ENCODE assay signal across 8 mouse cellular contexts in genomic region chr12:108792546-108793452, GRCm38 (mm10). TPM values are rescaled to one million over a fixed set of nuclear protein-coding genes. Genes with fewer than 3 reads are reported as not detected.
A peak's percentile ranks its signal among the peaks of the same experiment; 100 is the strongest.
DNase-seq lines count a peak whose midpoint lies in the region; ATAC-seq and TF ChIP-seq lines count a peak whose summit lies in the region.

Yy1 (plus strand) TSS chr12:108792973.

- TF ChIP-seq POLR2A in CH12.LX (IDR thresholded peaks at IDR 0.05; ENCODE audit: low read depth, low read length): peak; percentile 80

- TF ChIP-seq CTCF in CH12.LX (conservative IDR thresholded peaks at IDR 0.05 in 1 of 2, IDR thresholded peaks at IDR 0.05 in 1 of 2; ENCODE audit: low read depth in 2 of 2, low read length in 2 of 2): no peak

- peaks cover 0 to 33% of the 10 kb centered on the region in 2 experiments for H3K36me3 ChIP-seq in CH12.LX (replicated peaks in 1 of 2; ENCODE audit: control insufficient read depth in 1 of 2, insufficient read depth in 1 of 2, low read length in 1 of 2)
- no peaks in the 10 kb centered on the region for H3K36me3 ChIP-seq in forebrain, embryonic 11.5 days (ENCODE audit: control insufficient read depth, insufficient read depth, low read length)
- H3K36me3 ChIP-seq in heart, embryonic 16.5 days (ENCODE audit: control insufficient read depth, insufficient read depth): peaks cover 3% of the 10 kb centered on the region; the same call in 1 of the 2 replicates
- peaks cover 7% of the 10 kb centered on the region for H3K36me3 ChIP-seq in liver, embryonic 15.5 days (replicated peaks)
- H3K36me3 ChIP-seq in neural tube, embryonic 12.5 days: no peaks in the 10 kb centered on the region

- ATAC-seq in forebrain, embryonic 11.5 days (replicated peaks; ENCODE audit: low FRiP score): peak; percentile 93
- ATAC-seq in heart, embryonic 16.5 days (replicated peaks; ENCODE audit: extremely low read depth, insufficient read depth, low FRiP score): peak; percentile 93
- ATAC-seq in liver, embryonic 15.5 days (ENCODE audit: insufficient read depth): peak; percentile 80
- peak; percentile 95 for ATAC-seq in neural tube, embryonic 12.5 days (ENCODE audit: low FRiP score, low read depth)

- H3K79me2 ChIP-seq in CH12.LX (replicated peaks; ENCODE audit: control insufficient read depth, extremely low read depth, insufficient read depth, poor library complexity, severe bottlenecking): peaks cover 76% of the 10 kb centered on the region

- peak; percentile 96 for DNase-seq in CH12.LX (ENCODE audit: extremely low read depth)
- DNase-seq in c-Kit-positive CD71-positive TER-119-negative erythroid progenitor cells, embryonic 14.5 days (ENCODE audit: low read depth): peak; percentile 95
- peak; percentile 100 for DNase-seq in forebrain, embryonic 11.5 days (ENCODE audit: low spot score)
- peak; percentile 98 to 99 for DNase-seq in kidney, postnatal 36 days
- DNase-seq in telencephalon, adult 2 months (ENCODE audit: low read depth, low spot score): peak; percentile 96

- peaks cover 2 to 43% of the 10 kb centered on the region in 2 experiments; a peak in 2 of 4 replicates for H3K4me1 ChIP-seq in CH12.LX (ENCODE audit: control insufficient read depth in 1 of 2, insufficient read depth in 2 of 2)
- peaks cover 6% of the 10 kb centered on the region; the same call in 1 of the 2 replicates for H3K4me1 ChIP-seq in forebrain, embryonic 11.5 days (replicated peaks; ENCODE audit: control insufficient read depth, insufficient read depth, low read length)
- H3K4me1 ChIP-seq in heart, embryonic 16.5 days (ENCODE audit: control insufficient read depth, insufficient read depth, low read length): peaks cover 19% of the 10 kb centered on the region
- peaks cover 57% of the 10 kb centered on the region for H3K4me1 ChIP-seq in liver, embryonic 15.5 days (replicated peaks)
- peaks cover 31% of the 10 kb centered on the region for H3K4me1 ChIP-seq in neural tube, embryonic 12.5 days

- no peak for TF ChIP-seq RAD21 in CH12.LX (IDR thresholded peaks at IDR 0.05; ENCODE audit: low read depth, low read length)

- H3K27me3 ChIP-seq in CH12.LX (replicated peaks): no peaks in the 10 kb centered on the region
- H3K27me3 ChIP-seq in forebrain, embryonic 11.5 days (ENCODE audit: control insufficient read depth, insufficient read depth, low read length): no peaks in the 10 kb centered on the region
- no peaks in the 10 kb centered on the region for H3K27me3 ChIP-seq in heart, embryonic 16.5 days (ENCODE audit: control insufficient read depth, insufficient read depth, low read length)
- H3K27me3 ChIP-seq in liver, embryonic 15.5 days: no peaks in the 10 kb centered on the region
- no peaks in the 10 kb centered on the region for H3K27me3 ChIP-seq in neural tube, embryonic 12.5 days (replicated peaks)

- H3K27ac ChIP-seq in CH12.LX (ENCODE audit: insufficient read depth, low read depth): peak within 1 kb of the TSS; percentile 94
- peak within 1 kb of the TSS; percentile 97 for H3K27ac ChIP-seq in forebrain, embryonic 11.5 days (ENCODE audit: low read depth, low read length)
- peak within 1 kb of the TSS; percentile 99 for H3K27ac ChIP-seq in heart, embryonic 16.5 days (ENCODE audit: low read length)
- H3K27ac ChIP-seq in liver, embryonic 15.5 days (replicated peaks): peak within 1 kb of the TSS; percentile 100
- peak within 1 kb of the TSS; percentile 96 for H3K27ac ChIP-seq in neural tube, embryonic 12.5 days

- dilution Hi-C loops in CH12.LX (cut with MboI; ENCODE audit: extremely low pct_ligation_motif_present, extremely low pct_unique_long_range_greater_than_20kb, low sequenced_read_pairs): no loop called here

- H3K9me3 ChIP-seq in CH12.LX (replicated peaks; ENCODE audit: low read length): peaks cover 2% of the 10 kb centered on the region
- H3K9me3 ChIP-seq in forebrain, embryonic 11.5 days (ENCODE audit: control insufficient read depth, low read length): no peaks in the 10 kb centered on the region
- no peaks in the 10 kb centered on the region for H3K9me3 ChIP-seq in heart, embryonic 16.5 days (replicated peaks; ENCODE audit: control insufficient read depth, low read length)
- no peaks in the 10 kb centered on the region for H3K9me3 ChIP-seq in liver, embryonic 15.5 days (replicated peaks)
- H3K9me3 ChIP-seq in neural tube, embryonic 12.5 days: no peaks in the 10 kb centered on the region

- under 1% methylated on average over 89 of the region's 127 CpGs for WGBS in forebrain, embryonic 11.5 days
- under 1% methylated on average over 83 of the region's 127 CpGs for WGBS in heart, embryonic 16.5 days
- under 1% methylated on average over 96 of the region's 127 CpGs for WGBS in liver, embryonic 15.5 days (ENCODE audit: insufficient replicate concordance)
- WGBS in neural tube, embryonic 12.5 days: under 1% methylated on average over 111 of the region's 127 CpGs

- no peak within 1 kb of the TSS for H3K4me2 ChIP-seq in CH12.LX (ENCODE audit: insufficient read depth, low read depth, poor library complexity, severe bottlenecking)
- H3K4me2 ChIP-seq in forebrain, embryonic 11.5 days (ENCODE audit: low read depth, low read length, severe bottlenecking): peak within 1 kb of the TSS; percentile 53
- H3K4me2 ChIP-seq in heart, embryonic 16.5 days (ENCODE audit: low read depth, low read length): peak within 1 kb of the TSS; percentile 65
- peak within 1 kb of the TSS; percentile 75 for H3K4me2 ChIP-seq in liver, embryonic 15.5 days
- H3K4me2 ChIP-seq in neural tube, embryonic 12.5 days (replicated peaks): peak within 1 kb of the TSS; percentile 65

- H3K4me3 ChIP-seq in CH12.LX (replicated peaks in 1 of 3; ENCODE audit: low read depth in 2 of 3, low read length in 2 of 3, poor library complexity in 1 of 3): peak within 1 kb of the TSS; percentile 97 to 100 (median 97)
- peak within 1 kb of the TSS; percentile 100 for H3K4me3 ChIP-seq in forebrain, embryonic 11.5 days (ENCODE audit: low read depth, low read length)
- H3K4me3 ChIP-seq in heart, embryonic 16.5 days (ENCODE audit: low read length): peak within 1 kb of the TSS; percentile 90
- peak within 1 kb of the TSS; percentile 95 for H3K4me3 ChIP-seq in liver, embryonic 15.5 days (replicated peaks)
- peak within 1 kb of the TSS; percentile 99 for H3K4me3 ChIP-seq in neural tube, embryonic 12.5 days

- peak within 1 kb of the TSS; percentile 93 for H3K9ac ChIP-seq in CH12.LX (ENCODE audit: insufficient read depth, low read depth)
- H3K9ac ChIP-seq in forebrain, embryonic 11.5 days (ENCODE audit: low read length): peak within 1 kb of the TSS; percentile 89
- H3K9ac ChIP-seq in heart, embryonic 16.5 days (ENCODE audit: low read length): peak within 1 kb of the TSS; percentile 93
- H3K9ac ChIP-seq in liver, embryonic 15.5 days: peak within 1 kb of the TSS; percentile 91
- H3K9ac ChIP-seq in neural tube, embryonic 12.5 days: peak within 1 kb of the TSS; percentile 96

- in situ Hi-C loops in CH12.LX (cut with MboI; ENCODE audit: low pct_ligation_motif_present, low pct_unique_long_range_greater_than_20kb, low sequenced_read_pairs): no loop called here

- no peak for TF ChIP-seq EP300 in CH12.LX (IDR thresholded peaks at IDR 0.05; ENCODE audit: low read length)

TF ChIP-seq in CH12.LX, 34 proteins besides CTCF, POLR2A, EP300 and RAD21 (continues in another document):
- TF ChIP-seq NELFE (IDR thresholded peaks at IDR 0.05; ENCODE audit: low read depth, low read length) (no peak; the same call in none of the 2 replicates), USF2 (conservative IDR thresholded peaks at IDR 0.05; ENCODE audit: low read depth, low read length) (no peak), MYC (IDR thresholded peaks at IDR 0.05; ENCODE audit: low read depth, low read length) (no peak), E2F4 (IDR thresholded peaks at IDR 0.05; ENCODE audit: insufficient replicate concordance, low read depth, low read length) (no peak), ELF1 (IDR thresholded peaks at IDR 0.05; ENCODE audit: low read depth, low read length) (peak; percentile 81), ZNF384 (IDR thresholded peaks at IDR 0.05; ENCODE audit: low read depth, low read length) (no peak), RCOR1 (conservative IDR thresholded peaks at IDR 0.05; ENCODE audit: low read depth, low read length) (peak; percentile 83), ZKSCAN1 (IDR thresholded peaks at IDR 0.05; ENCODE audit: borderline replicate concordance, low read depth, low read length) (no peak), GABPA (IDR thresholded peaks at IDR 0.05; ENCODE audit: insufficient replicate concordance, low read depth, low read length) (no peak; the same call in 1 of the 2 replicates), IRF4 (IDR thresholded peaks at IDR 0.05; ENCODE audit: low read depth, low read length) (no peak; the same call in 1 of the 2 replicates), SIN3A (IDR thresholded peaks at IDR 0.05; ENCODE audit: low read length) (peak; percentile 84; the same call in 1 of the 2 replicates), HCFC1 (IDR thresholded peaks at IDR 0.05; ENCODE audit: low read depth, low read length) (peak; percentile 68), USF1 (IDR thresholded peaks at IDR 0.05; ENCODE audit: low read depth, low read length) (no peak; the same call in 1 of the 2 replicates), KAT2A (IDR thresholded peaks at IDR 0.05; ENCODE audit: insufficient replicate concordance, low read length) (peak; percentile 70; the same call in 1 of the 2 replicates), BHLHE40 (IDR thresholded peaks at IDR 0.05; ENCODE audit: low read depth, low read length) (no peak), TCF12 (IDR thresholded peaks at IDR 0.05; ENCODE audit: low read depth, low read length) (peak; percentile 68), MEF2A (IDR thresholded peaks at IDR 0.05; ENCODE audit: borderline replicate concordance, low read depth, low read length) (0 out of 2 replicates have a peak, but pooled peaks have one; percentile 68), MAZ (IDR thresholded peaks at IDR 0.05; ENCODE audit: low read depth, low read length) (peak; percentile 95), POLR2AphosphoS2 (IDR thresholded peaks at IDR 0.05; ENCODE audit: low read depth, low read length) (no peak; the same call in 1 of the 2 replicates), SMC3 (IDR thresholded peaks at IDR 0.05; ENCODE audit: low read depth, low read length) (no peak), MAFK (IDR thresholded peaks at IDR 0.05; ENCODE audit: insufficient replicate concordance, low read length) (no peak), MAX (IDR thresholded peaks at IDR 0.05; ENCODE audit: low read length) (no peak)

RNA-seq across cellular contexts. Expression of gene Yy1, which starts in this region (rescaled TPM):
- total RNA-seq in CH12.LX (2012; rRNA removed) (30.8 and 34.6 TPM in 2 replicates), CH12.LX (2014; rRNA removed) (51.7 and 54.9 TPM in 2 replicates)
- 53.9 and 56.8 TPM in 2 replicates for polyA plus RNA-seq in CH12.LX (2012; ENCODE audit: insufficient read length, low read depth)
- 20.8 and 22.1 TPM in 2 replicates for polyA plus RNA-seq in forebrain, embryonic 11.5 days (2014; fragmentation: Nextera tagmentation; extraction: Ambion mirVana)
- 11.7 and 12.5 TPM in 2 replicates for polyA plus RNA-seq in heart, embryonic 16.5 days (2015; fragmentation: Nextera tagmentation; extraction: Ambion mirVana)
- polyA plus RNA-seq in liver, embryonic 15.5 days (2015; fragmentation: Nextera tagmentation; extraction: Ambion mirVana): 7.6 and 8.8 TPM in 2 replicates
- polyA plus RNA-seq in neural tube, embryonic 12.5 days (2016; fragmentation: Nextera tagmentation; extraction: Ambion mirVana): 18.4 and 19.8 TPM in 2 replicates

Comparison
In these comparisons a context has a peak if more than half of its experiments do, and no peak if none do; other contexts are left out.
1. Peak in every context shown above with its lines: DNase-seq, ATAC-seq, H3K4me3 ChIP-seq and H3K27ac ChIP-seq.